Mouse (Mus musculus) thymus, postnatal 14 days (tissue): ENCODE data around the gene Hpse2.

Experiments
- DNase-seq: peaks from one replicate; pipeline ENCODE4 v3.0.0; 2021

Gene Hpse2

DNA sequence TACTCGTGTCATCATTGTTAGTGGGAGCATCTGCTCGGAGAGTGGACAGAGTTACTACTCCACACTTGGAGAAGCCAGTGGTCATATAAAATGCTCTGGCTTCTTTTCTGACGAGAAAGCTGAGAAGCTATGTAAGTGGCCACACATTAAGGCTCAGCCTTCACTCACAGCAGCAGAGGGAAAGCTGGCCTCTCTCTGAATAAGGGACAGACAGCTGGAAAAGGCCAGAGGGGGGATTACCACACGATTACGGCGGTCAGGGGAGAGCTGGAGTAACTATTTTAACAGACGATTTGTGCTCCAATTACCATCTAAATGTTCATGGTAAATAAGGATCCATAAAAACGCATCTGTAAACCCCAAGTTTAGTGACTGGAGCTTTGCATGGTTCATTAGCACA lies 232.1 kb downstream of the Hpse2 start:
- no peak for DNase-seq

DNA sequence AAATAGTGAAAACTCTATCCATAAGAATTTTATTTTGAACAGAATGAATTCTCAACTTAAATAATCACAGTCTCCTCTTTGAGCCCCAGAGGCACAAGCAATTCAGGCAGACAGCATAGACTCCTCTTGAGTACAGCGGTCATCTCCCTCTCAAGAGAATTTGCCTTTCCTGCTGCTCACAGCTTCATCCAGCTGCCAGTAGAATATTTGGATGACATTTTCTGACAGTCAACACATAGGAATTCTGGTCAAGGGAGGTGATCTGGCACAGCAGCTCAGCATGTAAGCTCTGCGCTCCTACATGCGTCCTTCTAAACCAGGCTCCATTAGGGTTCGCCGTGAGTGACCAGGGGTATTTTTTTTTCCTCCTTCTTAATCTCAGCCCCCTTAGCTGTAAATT lies 232.6 kb downstream of the Hpse2 start:
- DNase-seq, result no peak

GRCm38 (mm10) chr19:43147901-43148300 lies 240.3 kb downstream of the Hpse2 start:
- DNase-seq, result no peak

DNA sequence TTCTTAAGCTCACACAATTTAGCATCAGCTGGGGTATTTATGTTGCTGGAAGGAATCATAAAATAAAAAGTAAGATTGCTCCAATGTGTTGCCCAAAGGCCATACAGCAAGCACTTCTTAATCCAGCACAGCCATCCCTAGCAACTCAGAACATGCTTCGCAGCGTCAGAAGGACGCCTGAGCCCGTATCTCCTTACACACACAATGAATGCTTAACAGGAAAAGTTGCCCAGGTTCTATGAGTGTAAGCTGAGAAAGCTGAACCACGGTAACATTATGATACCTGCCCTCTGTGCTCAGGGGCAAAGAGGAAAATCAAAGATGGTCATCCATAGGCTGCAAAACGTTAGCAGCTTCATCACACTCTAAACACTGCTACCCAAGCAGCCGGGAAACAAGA lies 241.3 kb downstream of the Hpse2 start:
- no peak for DNase-seq

- DNase-seq, result no peak
These were observed 246.5 kb downstream of the Hpse2 start for GRCm38 (mm10) chr19:43141646-43142045.

DNA sequence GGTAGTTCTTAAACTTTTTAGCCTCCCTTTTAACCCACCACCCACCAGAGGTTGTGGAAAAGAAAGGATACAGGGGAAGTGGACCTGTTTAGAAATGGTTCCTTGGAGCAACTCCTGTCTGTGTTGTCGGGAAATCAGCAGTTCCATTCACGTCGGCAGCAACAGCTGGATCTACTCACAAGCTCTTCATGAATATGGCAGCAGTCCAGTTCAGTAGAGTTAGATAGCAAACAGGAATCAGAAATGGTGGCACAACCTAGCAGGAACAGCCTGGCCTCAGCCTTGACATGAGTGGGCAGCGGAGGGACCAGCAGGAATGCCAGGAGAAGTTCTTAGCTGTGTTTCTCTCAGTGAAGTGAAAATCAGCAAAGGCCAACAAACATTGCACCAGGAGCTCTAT lies 278.4 kb downstream of the Hpse2 start:
- DNase-seq, result no peak

- no peak for DNase-seq
These were observed 291.2 kb downstream of the Hpse2 start for GRCm38 (mm10) chr19:43096915-43097314.

GRCm38 (mm10) chr19:43087216-43087615 lies 300.9 kb downstream of the Hpse2 start:
- no peak for DNase-seq

DNA sequence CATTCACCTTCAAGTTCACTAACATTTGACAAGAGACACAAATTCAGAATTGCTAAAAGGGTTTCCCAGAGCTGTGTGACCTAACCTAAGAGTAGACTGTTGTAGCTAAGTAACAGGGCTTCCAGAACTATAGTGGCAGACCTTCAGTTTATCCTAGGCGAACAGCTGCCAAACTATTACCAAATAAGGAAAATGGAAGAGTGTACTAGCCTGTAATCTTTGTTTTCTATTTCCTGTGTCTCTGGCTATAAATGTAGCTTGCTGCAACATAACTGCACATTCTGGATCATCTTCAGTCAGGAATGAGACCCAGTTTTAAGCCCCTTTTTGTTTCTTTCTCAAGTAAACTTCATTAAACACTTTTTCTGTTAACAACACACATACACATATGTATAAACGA lies 324.0 kb downstream of the Hpse2 start:
- no peak for DNase-seq

GRCm38 (mm10) chr19:43044506-43044905 lies 343.6 kb downstream of the Hpse2 start:
- no peak for DNase-seq

DNA sequence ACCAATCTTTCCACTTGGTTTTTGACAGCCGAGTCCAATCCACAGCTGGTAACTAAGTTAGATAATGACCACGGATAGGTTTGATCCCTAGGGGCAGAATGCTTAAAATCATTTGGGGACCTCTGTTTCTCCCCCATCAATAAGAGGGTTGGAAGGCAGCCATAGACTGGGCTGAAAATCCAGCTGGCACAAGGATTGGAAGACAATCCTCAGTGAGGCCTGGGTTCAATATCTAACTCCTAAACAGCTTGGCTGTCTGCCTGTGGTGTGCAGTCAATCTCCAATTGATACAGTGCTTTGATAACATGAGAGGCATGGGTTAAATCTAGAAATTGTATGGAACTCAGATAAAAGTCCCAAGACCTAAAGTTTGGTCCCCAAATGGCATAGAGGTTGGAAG lies 345.4 kb downstream of the Hpse2 start:
- DNase-seq, result no peak

DNA sequence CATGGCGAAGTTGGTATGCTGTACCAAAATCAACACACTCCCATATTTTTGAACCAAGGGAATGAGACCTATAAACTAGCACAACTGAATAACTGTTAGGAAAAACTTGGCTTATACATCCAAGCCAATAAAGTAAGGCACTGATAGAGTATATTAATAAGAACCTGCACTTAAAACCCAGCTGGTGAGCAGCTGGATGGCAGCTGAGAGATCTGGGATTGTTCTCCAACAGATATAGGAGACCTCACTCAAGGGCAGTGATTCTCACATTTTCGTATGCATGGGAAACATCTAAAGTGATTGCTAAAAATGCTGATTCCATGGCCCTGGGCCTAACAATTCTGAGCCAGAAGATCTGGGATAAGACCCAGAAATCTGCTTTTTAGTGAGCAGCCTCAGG lies 345.9 kb downstream of the Hpse2 start:
- DNase-seq, result no peak

- DNase-seq, result no peak
These were observed 351.8 kb downstream of the Hpse2 start for GRCm38 (mm10) chr19:43036381-43036780.

GRCm38 (mm10) chr19:43027305-43027704 lies 360.9 kb downstream of the Hpse2 start:
- peak; percentile 37 for DNase-seq

GRCm38 (mm10) chr19:43022611-43023173 lies 365.5 kb downstream of the Hpse2 start:
- no peak for DNase-seq

- DNase-seq, result no peak
These were observed 369.4 kb downstream of the Hpse2 start for GRCm38 (mm10) chr19:43018792-43019191.

- no peak for DNase-seq
These were observed 391.7 kb downstream of the Hpse2 start for GRCm38 (mm10) chr19:42996406-42996805.

- DNase-seq, result no peak
These were observed 399.3 kb downstream of the Hpse2 start for GRCm38 (mm10) chr19:42988833-42989232.

GRCm38 (mm10) chr19:42986315-42986701 lies 401.8 kb downstream of the Hpse2 start:
- DNase-seq, result no peak

GRCm38 (mm10) chr19:42985372-42986314 lies 402.5 kb downstream of the Hpse2 start:
- no peak for DNase-seq

DNA sequence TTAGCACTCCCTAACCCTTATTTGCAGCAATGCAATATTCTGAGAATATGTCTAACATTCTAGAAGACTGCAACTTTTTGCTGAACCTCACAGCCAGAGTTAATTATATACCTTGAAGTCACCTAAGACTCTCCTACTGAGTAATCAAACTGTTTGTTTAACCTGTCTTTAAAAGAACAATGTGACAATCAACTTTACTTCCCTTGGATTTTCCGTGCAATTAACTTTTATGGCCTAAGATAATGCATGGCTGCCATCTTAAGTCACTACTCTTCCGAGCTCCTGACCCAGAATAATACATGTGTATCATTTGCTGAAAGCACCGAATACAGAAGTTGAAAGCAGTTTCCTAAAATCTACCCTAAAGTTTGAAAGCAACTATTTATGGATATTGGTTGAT lies 407.6 kb downstream of the Hpse2 start:
- no peak for DNase-seq

DNA sequence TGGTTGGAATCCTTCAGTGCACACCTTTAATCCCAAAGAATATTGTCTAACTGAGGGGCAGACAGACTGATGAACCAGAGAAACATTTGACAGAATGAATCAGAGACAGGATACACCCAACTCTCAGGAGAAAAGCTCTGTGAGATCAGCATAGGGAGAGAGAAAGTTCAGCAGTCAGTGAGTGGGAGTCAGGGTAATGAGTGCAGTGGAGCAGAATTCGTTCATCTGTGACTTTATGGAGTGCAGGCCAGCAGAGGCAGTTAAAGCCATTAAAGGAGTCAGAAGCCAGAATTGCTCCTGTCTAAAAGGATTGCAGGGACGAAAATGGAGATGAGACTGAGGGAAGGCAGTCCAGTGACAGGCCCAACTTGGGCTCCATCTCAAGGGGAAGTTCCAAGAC lies 410.2 kb downstream of the Hpse2 start:
- DNase-seq, result no peak

- no peak for DNase-seq
These were observed 414.4 kb downstream of the Hpse2 start for GRCm38 (mm10) chr19:42973740-42974139.

DNA sequence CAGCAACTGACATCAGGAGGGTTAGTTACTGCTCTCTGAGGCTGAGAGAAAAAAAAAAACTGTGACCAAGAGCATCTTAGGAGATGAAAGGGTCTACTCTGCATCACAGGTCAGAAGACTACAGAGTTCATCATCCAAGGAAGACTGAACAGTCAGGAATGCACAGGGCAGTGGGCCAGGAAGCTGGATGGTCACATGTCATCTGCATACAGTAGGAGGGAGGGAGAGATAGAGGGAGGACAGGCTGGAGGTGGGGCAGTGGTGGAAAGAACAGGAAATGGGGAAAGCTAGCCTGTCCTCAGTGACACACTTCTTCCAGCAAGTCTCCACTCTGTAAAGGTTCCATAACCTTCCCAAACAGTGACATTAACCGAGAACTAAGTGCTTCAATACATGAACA lies 423.0 kb downstream of the Hpse2 start:
- no peak for DNase-seq
